Mouse (Mus musculus) pancreas, adult 10 weeks (tissue): ENCODE measurements around the gene Polr3c. TPM values are rescaled to one million over a fixed set of nuclear protein-coding genes. Genes with fewer than 3 reads are reported as not detected.

Source experiments
- polyA plus RNA-seq: library from polyadenylated mRNA; stranded (reverse); fragments of 350-450 nt; fragmentation: Illumina TruSeq; extraction: RNeasy Lipid Tissue Mini Kit (QIAGEN cat#74804); gene quantifications from one replicate; pipeline ENCODE4 v1.2.3, GENCODE M21; 2015; ENCODE audit warnings: low read depth, low replicate concordance; ENCODE audit not compliant: insufficient read depth

Polr3c gene
- polyA plus RNA-seq, result 6.0 TPM

DNA sequence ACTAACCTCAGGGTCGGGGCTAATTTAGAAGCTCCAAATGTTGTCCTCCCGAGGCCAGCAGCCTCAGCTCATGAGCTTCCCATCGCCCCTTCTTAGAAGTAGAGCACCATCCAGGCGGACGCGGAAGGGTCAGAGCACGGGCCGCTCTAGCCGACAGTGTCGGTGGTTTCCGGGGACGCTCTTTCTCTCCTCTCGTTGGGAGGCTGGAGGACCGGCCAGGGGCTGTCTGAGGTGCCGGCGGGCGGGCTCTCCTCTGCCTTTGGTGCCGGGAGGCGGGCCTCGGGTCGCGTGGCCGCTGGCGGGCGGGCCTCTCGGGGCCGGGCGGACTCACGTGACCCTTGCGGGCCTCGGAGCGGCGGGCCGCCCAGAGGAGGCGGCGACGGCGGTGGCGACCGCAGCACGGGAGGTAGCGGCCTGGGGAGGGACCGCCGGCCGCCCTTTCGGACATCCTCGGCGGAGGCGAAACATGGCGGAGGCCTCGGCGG lies at the start of gene Polr3c, which contains the start of gene Rnf115:
Polr3c (minus strand) TSS at position 286 of the 485 bp plus-strand sequence.
Rnf115 (plus strand) TSS at position 322 of the 485 bp plus-strand sequence.

DNA sequence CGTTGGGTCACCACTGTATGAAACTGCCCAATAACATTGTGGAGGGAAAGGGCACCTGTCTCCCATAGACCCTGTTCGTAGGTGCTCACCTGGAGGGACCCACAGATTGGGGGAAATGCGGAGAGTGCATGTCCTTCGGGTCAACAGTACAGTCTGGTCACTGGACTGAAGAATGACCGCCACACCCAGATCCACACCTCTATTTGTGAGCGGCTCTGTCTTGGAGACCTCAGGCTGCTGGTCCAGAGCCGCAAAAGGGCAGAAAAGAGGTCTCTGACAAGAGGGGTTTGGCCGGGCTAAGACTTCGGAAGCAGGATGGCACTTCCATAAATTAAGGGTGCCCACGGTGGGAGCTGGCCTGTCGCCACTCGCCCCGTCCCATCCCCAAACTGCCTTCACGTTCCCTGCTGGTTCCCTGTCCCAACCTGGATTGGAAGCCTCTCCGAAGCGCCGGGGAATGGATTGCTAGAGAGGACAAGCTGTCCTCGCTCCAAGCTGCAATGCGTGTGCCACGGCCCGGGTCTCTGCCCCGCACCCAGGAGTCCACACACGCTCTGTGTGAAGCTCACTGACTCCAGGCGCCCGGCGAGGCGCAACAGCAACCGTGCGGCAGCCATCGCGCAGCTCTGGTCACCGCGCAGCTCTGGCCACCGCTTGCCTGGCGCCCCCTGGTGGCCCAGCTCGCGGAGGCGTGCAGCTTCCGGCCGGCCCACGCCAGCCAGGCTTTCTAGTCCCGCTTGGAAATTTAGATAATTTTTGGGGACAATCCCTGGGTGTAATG lies 19.3 kb downstream of the Polr3c start, which contains the start of gene Nudt17:
Nudt17 (minus strand) TSS at position 660 of the 781 bp plus-strand sequence.

DNA sequence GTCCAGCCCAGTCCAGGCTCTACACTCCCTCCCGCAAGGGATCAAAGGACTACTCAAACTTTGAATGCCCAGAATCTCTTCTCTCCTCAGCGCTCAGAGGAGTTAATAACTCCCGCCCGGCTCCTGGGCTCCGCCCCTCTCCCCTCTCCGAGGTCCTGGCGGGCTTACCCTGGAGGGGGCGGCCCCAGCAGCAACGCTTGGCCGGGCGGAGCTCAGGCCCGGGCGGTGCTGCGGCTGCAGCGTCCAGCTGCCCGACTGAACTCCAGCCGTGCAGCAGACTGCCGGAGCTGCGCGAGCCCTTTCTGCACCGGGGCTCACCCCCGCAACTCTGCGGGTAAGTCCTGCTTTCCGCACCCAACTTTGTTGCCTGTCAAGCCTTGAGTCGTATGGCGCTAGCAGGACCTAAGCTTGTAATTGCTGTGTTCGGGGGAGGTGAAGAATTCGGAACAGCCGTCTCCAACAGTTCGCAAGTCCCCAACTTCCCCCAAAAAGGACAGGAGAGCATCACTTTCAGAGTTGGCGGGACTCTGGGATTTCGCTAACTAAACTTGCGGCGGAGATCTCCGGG lies 31.1 kb downstream of the Polr3c start, which contains the start of gene Pias3:
Pias3 (plus strand) TSS at position 187 of the 568 bp plus-strand sequence.

DNA sequence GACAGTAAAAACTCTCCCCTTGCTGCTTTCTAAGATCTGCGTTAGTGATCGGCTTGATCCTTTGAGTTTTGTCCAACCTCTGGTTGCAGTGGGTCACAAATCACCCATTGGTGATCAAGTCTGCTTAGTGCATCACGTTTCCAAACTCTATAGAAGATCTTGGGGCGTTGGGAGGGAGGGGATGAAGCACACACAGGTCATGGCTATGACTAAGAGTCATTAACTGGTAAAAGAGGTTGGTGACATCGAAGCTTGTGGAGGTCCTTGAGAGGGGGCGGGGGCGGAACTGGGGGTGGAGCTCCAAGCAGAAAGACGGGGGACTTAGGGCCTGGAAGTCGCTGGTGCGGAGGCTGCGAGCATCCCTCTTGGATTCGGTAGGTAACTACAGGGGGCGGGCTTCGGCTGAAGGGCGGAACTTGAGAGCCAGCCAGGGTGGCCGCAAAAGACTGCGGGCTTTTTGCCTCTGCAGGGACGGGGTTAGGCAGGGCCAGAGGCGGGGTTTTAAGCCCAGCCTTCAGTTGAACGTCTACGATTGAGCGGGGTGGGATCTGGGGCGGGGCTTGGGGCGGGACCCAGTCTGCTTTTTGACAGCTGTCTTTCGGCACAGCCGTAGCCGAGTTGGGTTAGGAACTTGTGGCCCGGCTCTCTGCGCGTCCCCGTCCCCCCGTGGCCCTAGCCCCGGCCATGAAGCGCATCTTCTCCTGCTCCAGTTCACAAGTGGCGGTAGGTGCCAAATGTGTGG lies 57.5 kb downstream of the Polr3c start, which contains the start of gene Ankrd35:
Ankrd35 (plus strand) TSS at position 405 of the 742 bp plus-strand sequence.

Other genes with a start within 250 kb of the Polr3c start
- not detected for gene Hfe2, start 202.5 kb downstream of the Polr3c start, polyA plus RNA-seq
- 316 TPM for gene Txnip, start 169.7 kb downstream of the Polr3c start, polyA plus RNA-seq
- not detected for gene Gm16253, start 150.6 kb downstream of the Polr3c start, polyA plus RNA-seq
- 15.7 TPM for gene Polr3gl, start 133.4 kb downstream of the Polr3c start, polyA plus RNA-seq
- gene Ankrd34a, start 131.0 kb downstream of the Polr3c start, polyA plus RNA-seq, result not detected
- 7.0 TPM for gene Lix1l, start 126.5 kb downstream of the Polr3c start, polyA plus RNA-seq
- gene Rbm8a, start 97.7 kb downstream of the Polr3c start, polyA plus RNA-seq, result 9.3 TPM
- gene Pex11b, start 92.3 kb downstream of the Polr3c start, polyA plus RNA-seq, result 13.1 TPM
- not detected for gene Gm42957, start 92.2 kb downstream of the Polr3c start, polyA plus RNA-seq
- 3.6 TPM for gene Itga10, start 82.0 kb downstream of the Polr3c start, polyA plus RNA-seq
- gene Ankrd35, start 57.5 kb downstream of the Polr3c start, polyA plus RNA-seq, result 0.31 TPM
- 12.7 TPM for gene Pias3, start 31.2 kb downstream of the Polr3c start, polyA plus RNA-seq
- 2.9 TPM for gene Nudt17, start 19.1 kb downstream of the Polr3c start, polyA plus RNA-seq
- gene Rnf115, start within 50 bp of the Polr3c start, polyA plus RNA-seq, result 5.8 TPM
- gene Pdzk1, start 101.7 kb upstream of the Polr3c start, polyA plus RNA-seq, result not detected
- gene Cd160, start 101.7 kb upstream of the Polr3c start, polyA plus RNA-seq, result not detected
- gene Gja5, start 177.1 kb upstream of the Polr3c start, polyA plus RNA-seq, result 3.8 TPM
- gene Gpr89, start 177.7 kb upstream of the Polr3c start, polyA plus RNA-seq, result 4.3 TPM
- gene Gja8, start 198.4 kb upstream of the Polr3c start, polyA plus RNA-seq, result not detected